Mouse (Mus musculus) midbrain, postnatal 0 days (tissue): ENCODE measurements around the gene Dlgap3. TPM values are rescaled to one million over a fixed set of nuclear protein-coding genes. Genes with fewer than 3 reads are reported as not detected.

Experiments used
- ATAC-seq: fragments of 200-750 bp; cut with Nextera tagmentation; 2 replicates; pipeline ENCODE4 v1.8.0; 2017; ENCODE audit warnings: moderate number of reproducible peaks, mild to moderate bottlenecking, moderate TSS enrichment, moderate library complexity; ENCODE audit not compliant: low FRiP score
- DNase-seq: peaks from one replicate; pipeline ENCODE4 v3.0.0-alpha.2; 2015; ENCODE audit warnings: low spot score
- H3K27ac ChIP-seq: fragments of 300-500 bp; sonication (generic); 2 replicates; pipeline ENCODE4 v1.5.1; 2014; ENCODE audit warnings: low read depth, mild to moderate bottlenecking, low read length, mixed read lengths
- H3K27me3 ChIP-seq: fragments of 300-500 bp; sonication (generic); 2 replicates; pipeline ENCODE4 v1.6.1; 2014; ENCODE audit warnings: low read length, control low read depth, mixed read lengths; ENCODE audit not compliant: insufficient read depth
- H3K36me3 ChIP-seq: fragments of 300-500 bp; sonication (generic); 2 replicates; pipeline ENCODE4 v1.6.1; 2014; ENCODE audit warnings: low read length, control low read depth, mixed read lengths; ENCODE audit not compliant: insufficient read depth
- H3K4me1 ChIP-seq: fragments of 300-500 bp; sonication (generic); 2 replicates; pipeline ENCODE4 v1.6.1; 2014; ENCODE audit warnings: mild to moderate bottlenecking, control low read depth, antibody characterized with exemption, low read length, mixed read lengths; ENCODE audit not compliant: insufficient read depth
- H3K4me2 ChIP-seq: fragments of 300-500 bp; sonication (generic); 2 replicates; pipeline ENCODE4 v1.6.1; 2014; ENCODE audit warnings: low read depth, mild to moderate bottlenecking, low read length, mixed read lengths; ENCODE audit not compliant: poor library complexity, severe bottlenecking
- H3K4me3 ChIP-seq: fragments of 300-500 bp; sonication (generic); 2 replicates; pipeline ENCODE4 v1.5.1; 2014; ENCODE audit warnings: low read depth, mild to moderate bottlenecking, low read length, moderate library complexity
- H3K9ac ChIP-seq: fragments of 300-500 bp; sonication (generic); replicated peaks from 2 replicates; pipeline ENCODE4 v1.6.1; 2014; ENCODE audit warnings: mild to moderate bottlenecking, low read length, moderate library complexity, mixed read lengths; ENCODE audit not compliant: poor library complexity, severe bottlenecking
- H3K9me3 ChIP-seq: fragments of 300-500 bp; sonication (generic); 2 replicates; pipeline ENCODE4 v1.6.1; 2016; ENCODE audit warnings: low read length, control low read depth
- CTCF ChIP-seq: IDR thresholded peaks from 2 replicates; pipeline ENCODE4 v1.5.1; 2016; ENCODE audit warnings: antibody characterized with exemption, mild to moderate bottlenecking
- WGBS: fragments of 180-500 bp; shearing (Covaris S2); extraction: QIAGEN DNeasy Blood & Tissue Kit; methylation state at CpG from one replicate; pipeline ENCODE4 v1.1.7; 2014; 5-methylcytosine and 5-hydroxymethylcytosine counted together
- polyA plus RNA-seq: library from polyadenylated mRNA; unstranded; fragments of >200 nt; fragmentation: Nextera tagmentation; extraction: Ambion mirVana; gene quantifications from 2 replicates; pipeline ENCODE4 v1.2.1, GENCODE M21; 2015
- total RNA-seq: library from RNA; depleted of rRNA; stranded (reverse); fragments of >200 nt; gene quantifications from 2 replicates; pipeline ENCODE4 v1.2.3, GENCODE M21; 2014

The Dlgap3 gene
- total and polyA plus RNA-seq, 2 experiments from 2014 or later, result 34.5 to 156 TPM

DNA sequence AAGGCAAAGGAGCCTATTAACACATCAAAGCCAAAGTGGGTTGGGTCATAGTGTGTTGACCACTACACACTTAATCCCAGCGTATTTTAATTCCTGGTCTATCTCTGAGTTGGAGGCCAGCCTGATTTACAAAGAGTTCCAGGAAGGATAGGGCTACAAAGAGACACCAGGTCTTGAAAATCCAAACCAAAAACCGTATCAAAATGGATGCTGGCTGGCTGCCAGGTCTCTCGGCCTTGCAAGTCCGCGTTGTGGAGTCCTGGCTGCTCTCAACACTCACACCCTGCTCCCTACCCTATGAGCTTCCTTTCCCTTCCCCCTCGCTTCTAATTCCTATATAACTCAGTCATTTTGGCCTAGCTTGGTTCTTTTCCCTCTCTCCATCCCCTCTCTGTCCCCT is 30.5 kb upstream of the Dlgap3 start:
- ATAC-seq (no peak), DNase-seq (peak; percentile 8)
- Histone ChIP-seq H3K9ac (no peak overlapping the region), H3K4me3 (no peak overlapping the region), H3K9me3 (no peaks in the 10 kb centered on the region), H3K27me3 (no peaks in the 10 kb centered on the region), H3K4me1 (no peaks in the 10 kb centered on the region), H3K4me2 (no peak overlapping the region), H3K27ac (no peak overlapping the region), H3K36me3 (no peaks in the 10 kb centered on the region)
- WGBS, result 20% methylated on average over 6 of the region's 6 CpGs
- TF ChIP-seq CTCF, result no peak

DNA sequence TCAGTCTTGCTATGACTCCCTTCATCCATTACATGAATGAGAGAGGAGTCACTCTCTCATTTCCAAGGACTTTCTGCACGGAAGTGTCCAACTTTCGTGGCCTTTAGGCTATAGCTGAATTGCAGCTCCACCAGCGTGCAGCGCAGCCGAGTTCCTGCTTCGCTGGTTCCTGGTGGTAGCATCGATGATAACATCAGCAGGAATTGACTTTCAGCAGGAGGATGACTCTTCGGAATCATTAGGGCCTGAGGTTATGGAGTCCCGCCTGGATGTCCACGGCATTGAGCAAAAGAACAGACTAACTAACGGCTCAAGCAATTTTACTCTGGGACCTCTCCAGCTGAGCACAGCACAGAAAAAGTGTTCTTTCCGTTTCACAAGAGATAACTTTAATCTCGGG is 19.0 kb upstream of the Dlgap3 start:
- H3K4me3 ChIP-seq, result no peak overlapping the region
- H3K9ac ChIP-seq, result no peak overlapping the region
- no peak for TF ChIP-seq CTCF
- no peaks in the 10 kb centered on the region for H3K9me3 ChIP-seq
- no peaks in the 10 kb centered on the region for H3K4me1 ChIP-seq
- H3K36me3 ChIP-seq, result no peaks in the 10 kb centered on the region
- no peak for ATAC-seq
- WGBS, result 79% methylated on average over 13 of the region's 13 CpGs
- H3K27me3 ChIP-seq, result no peaks in the 10 kb centered on the region
- DNase-seq, result no peak
- H3K4me2 ChIP-seq, result no peak overlapping the region
- no peak overlapping the region for H3K27ac ChIP-seq

DNA sequence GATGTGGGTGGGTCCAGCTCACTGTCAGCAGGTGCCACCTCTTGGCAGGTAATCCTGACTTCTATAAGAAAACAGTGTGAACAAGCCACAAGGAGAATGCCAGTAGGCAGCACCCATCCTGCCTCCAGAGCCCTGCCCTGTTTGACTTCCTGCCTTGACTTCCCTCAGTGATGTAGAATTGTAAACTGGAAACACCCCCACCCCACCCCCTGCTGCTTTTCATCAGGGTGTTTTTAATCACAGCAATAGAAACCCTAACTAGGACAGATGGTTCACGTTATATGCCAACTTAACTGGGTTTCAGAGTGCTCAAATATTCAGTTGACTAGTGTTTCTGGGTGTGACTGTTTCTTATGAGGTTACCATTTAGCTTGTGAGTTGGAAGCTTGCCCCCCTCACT is 15.7 kb upstream of the Dlgap3 start:
- no peaks in the 10 kb centered on the region for H3K4me1 ChIP-seq
- H3K4me3 ChIP-seq, result no peak overlapping the region
- no peak for ATAC-seq
- H3K9ac ChIP-seq, result no peak overlapping the region
- no peaks in the 10 kb centered on the region for H3K9me3 ChIP-seq
- TF ChIP-seq CTCF, result no peak
- no peaks in the 10 kb centered on the region for H3K36me3 ChIP-seq
- no peak overlapping the region for H3K4me2 ChIP-seq
- H3K27me3 ChIP-seq, result no peaks in the 10 kb centered on the region
- WGBS, result 62% methylated on average over 1 of the region's 1 CpGs
- no peak for DNase-seq
- no peak overlapping the region for H3K27ac ChIP-seq

DNA sequence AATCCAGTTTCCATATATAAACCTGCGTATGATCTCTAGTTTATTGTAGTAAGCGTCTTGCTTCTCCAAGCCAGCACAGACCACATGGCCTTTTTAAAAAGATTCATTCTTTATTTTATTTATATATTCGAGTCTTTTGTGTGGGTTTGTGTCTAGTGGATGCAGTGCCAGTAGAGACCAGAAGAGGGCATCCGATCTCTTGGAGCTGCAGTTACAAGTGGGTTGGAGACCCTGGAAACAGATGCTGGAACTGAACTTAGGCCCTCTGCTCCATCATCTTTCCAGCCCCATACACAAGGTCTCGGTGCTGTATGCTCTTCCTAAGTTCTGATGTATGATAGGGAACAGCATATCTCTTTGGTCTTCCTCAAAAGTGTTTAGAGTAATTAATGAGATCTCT is 13.2 kb upstream of the Dlgap3 start:
- no peak overlapping the region for H3K4me3 ChIP-seq
- H3K4me2 ChIP-seq, result no peak overlapping the region
- no peak overlapping the region for H3K9ac ChIP-seq
- no peaks in the 10 kb centered on the region for H3K27me3 ChIP-seq
- peak; percentile 32; the same call in 1 of the 2 replicates for TF ChIP-seq CTCF
- H3K36me3 ChIP-seq, result no peaks in the 10 kb centered on the region
- ATAC-seq (no peak), DNase-seq (no peak)
- H3K9me3 ChIP-seq, result no peaks in the 10 kb centered on the region
- 63% methylated on average over 5 of the region's 5 CpGs for WGBS
- H3K27ac ChIP-seq, result no peak overlapping the region
- no peaks in the 10 kb centered on the region for H3K4me1 ChIP-seq

DNA sequence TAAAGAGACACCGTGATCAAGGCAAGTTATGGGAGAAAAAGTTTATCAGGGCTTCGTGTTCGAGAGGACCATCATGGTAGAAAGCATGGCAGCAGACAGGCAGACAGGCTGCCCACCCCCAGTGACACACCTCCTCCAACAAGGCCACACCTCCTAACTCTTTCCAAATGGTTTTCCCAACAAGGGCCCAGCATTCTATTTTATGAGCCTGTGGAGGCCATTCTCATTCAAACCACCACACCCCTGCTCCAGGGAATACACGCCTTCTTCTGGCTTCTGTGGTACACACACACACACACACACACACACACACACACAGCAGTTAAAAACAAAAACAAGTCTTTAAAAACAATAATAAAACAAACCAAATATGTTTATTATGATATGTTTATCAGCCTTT is 11.3 kb upstream of the Dlgap3 start:
- DNase-seq (no peak), ATAC-seq (no peak)
- Histone ChIP-seq H3K36me3 (no peaks in the 10 kb centered on the region), H3K4me2 (no peak overlapping the region), H3K9ac (no peak overlapping the region), H3K4me3 (no peak overlapping the region), H3K4me1 (no peaks in the 10 kb centered on the region), H3K27ac (no peak overlapping the region), H3K27me3 (no peaks in the 10 kb centered on the region), H3K9me3 (no peaks in the 10 kb centered on the region)
- 88% methylated on average over 4 of the region's 4 CpGs for WGBS
- TF ChIP-seq CTCF, result no peak

DNA sequence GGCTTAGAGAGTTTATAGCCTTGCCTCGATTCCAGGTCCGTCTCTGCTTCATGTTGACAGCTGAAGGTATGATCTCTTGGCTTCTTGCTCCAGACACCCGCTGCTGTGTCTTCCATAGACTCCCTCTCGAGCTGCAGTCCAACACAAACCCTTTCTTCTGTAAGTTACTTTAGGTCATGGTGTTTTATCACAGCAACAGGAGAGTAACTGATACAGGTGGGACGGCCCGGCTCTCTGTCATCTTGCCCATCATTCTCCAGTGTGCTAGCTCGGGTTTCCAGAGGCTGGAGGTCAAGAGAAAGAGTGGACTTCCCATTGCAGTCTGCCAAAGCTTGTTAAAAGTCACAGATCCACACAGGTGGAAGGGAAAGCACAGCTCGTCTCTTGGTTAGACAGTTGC is 5.1 kb upstream of the Dlgap3 start:
- WGBS, result 73% methylated on average over 8 of the region's 8 CpGs
- DNase-seq, result no peak
- no peaks in the 10 kb centered on the region for H3K36me3 ChIP-seq
- no peak for TF ChIP-seq CTCF
- H3K4me2 ChIP-seq, result no peak overlapping the region
- H3K9ac ChIP-seq, result no peak overlapping the region
- H3K27ac ChIP-seq, result no peak overlapping the region
- ATAC-seq, result no peak
- no peaks in the 10 kb centered on the region for H3K27me3 ChIP-seq
- H3K4me1 ChIP-seq, result peaks cover 8% of the 10 kb centered on the region; the same call in 1 of the 2 replicates
- no peak overlapping the region for H3K4me3 ChIP-seq
- no peaks in the 10 kb centered on the region for H3K9me3 ChIP-seq
